ENCODE assay signal across 32 mouse cellular contexts in genomic region chr6:114366191-114366590, GRCm38 (mm10). TPM values are rescaled to one million over a fixed set of nuclear protein-coding genes. Genes with fewer than 3 reads are reported as not detected.
DNase-seq lines count a peak whose midpoint lies in the region; ATAC-seq lines count a peak whose summit lies in the region.
"Had no signal": no experiment of that assay in that cellular context is flagged by ENCODE, and none has a peak within 500 bp of the region (broad histone marks: within the 10 kb centered on the region; RNA-seq: fewer than 3 reads in every experiment).

No protein-coding gene starts in this region.

- H3K9me3 ChIP-seq in midbrain, embryonic 11.5 days (ENCODE audit: control insufficient read depth, low read length) = no peaks in the 10 kb centered on the region
- H3K9me3 ChIP-seq: embryonic facial prominence, embryonic 10.5 days; embryonic facial prominence, embryonic 13.5 days; forebrain, embryonic 12.5 days; forebrain, embryonic 15.5 days; heart, embryonic 13.5 days had no signal

- H3K4me2 ChIP-seq in midbrain, embryonic 11.5 days = no peak overlapping the region
- H3K4me2 ChIP-seq: embryonic facial prominence, embryonic 13.5 days; forebrain, embryonic 12.5 days; forebrain, embryonic 15.5 days; heart, embryonic 13.5 days; hindbrain, embryonic 14.5 days had no signal

- ATAC-seq in midbrain, embryonic 11.5 days (ENCODE audit: low FRiP score) = no peak
- ATAC-seq: forebrain, embryonic 15.5 days; hindbrain, postnatal 0 days; inflammation-experienced regulatory T-cells, adult 6 months; intestine, embryonic 16.5 days had no signal

- H3K4me1 ChIP-seq in midbrain, embryonic 11.5 days (ENCODE audit: control insufficient read depth, insufficient read depth, low read length) = no peaks in the 10 kb centered on the region
- H3K4me1 ChIP-seq: forebrain, embryonic 12.5 days; forebrain, embryonic 15.5 days; heart, embryonic 13.5 days had no signal

- H3K36me3 ChIP-seq in midbrain, embryonic 11.5 days (ENCODE audit: control insufficient read depth, insufficient read depth, low read length) = no peaks in the 10 kb centered on the region
- H3K36me3 ChIP-seq: embryonic facial prominence, embryonic 10.5 days; embryonic facial prominence, embryonic 13.5 days; forebrain, embryonic 12.5 days; forebrain, embryonic 15.5 days; G1E; heart, embryonic 13.5 days had no signal

- no peaks in the 10 kb centered on the region for H3K27me3 ChIP-seq in midbrain, embryonic 11.5 days (ENCODE audit: control insufficient read depth, insufficient read depth, low read length)
- H3K27me3 ChIP-seq: forebrain, embryonic 12.5 days; forebrain, embryonic 15.5 days had no signal

- no peak overlapping the region for H3K4me3 ChIP-seq in midbrain, embryonic 11.5 days (ENCODE audit: low read depth, low read length)
- H3K4me3 ChIP-seq: embryonic facial prominence, embryonic 10.5 days; embryonic facial prominence, embryonic 13.5 days; erythroblast, embryonic 14.5 days; forebrain, embryonic 12.5 days; forebrain, embryonic 15.5 days; heart, embryonic 13.5 days had no signal

- H3K9ac ChIP-seq in midbrain, embryonic 11.5 days (ENCODE audit: low read length) = no peak overlapping the region
- H3K9ac ChIP-seq: embryonic facial prominence, embryonic 13.5 days; forebrain, embryonic 12.5 days; forebrain, embryonic 15.5 days; heart, embryonic 13.5 days; hindbrain, embryonic 14.5 days had no signal

- 69% methylated on average over 5 of the region's 5 CpGs for WGBS in midbrain, embryonic 11.5 days

- DNase-seq in 416B (ENCODE audit: low read depth) = peak; percentile 40
- peak; percentile 25 to 35 for DNase-seq in adrenal gland, adult 18-20 months (ENCODE audit: low spot score in 2 of 2)
- peak; percentile 69 for DNase-seq in adrenal gland, postnatal 10 days
- peak; percentile 75 to 85 for DNase-seq in adrenal gland, postnatal 36 days
- no peak for DNase-seq in kidney, postnatal 10 days
- DNase-seq in midbrain, embryonic 11.5 days (ENCODE audit: low spot score, missing footprints) = no peak
- no peak for DNase-seq in cerebellum, postnatal 14 days
- DNase-seq: B cell, adult 2 months; cerebellum, adult 11 months; cerebellum, adult 2 months; cerebellum, adult 9-11 months; cerebellum, postnatal 36 days; embryo, embryonic 11 days; gastrocnemius, postnatal 14 days; heart, adult 11 months; heart, postnatal 14 days; heart, postnatal 4 days; kidney, adult 18-20 months; kidney, adult 9 months had no signal

- no peak overlapping the region for H3K27ac ChIP-seq in midbrain, embryonic 11.5 days (ENCODE audit: low read depth, low read length)
- H3K27ac ChIP-seq: embryonic facial prominence, embryonic 10.5 days; embryonic facial prominence, embryonic 13.5 days; forebrain, embryonic 12.5 days; forebrain, embryonic 15.5 days; heart, embryonic 13.5 days; hindbrain, embryonic 14.5 days; hindbrain, postnatal 0 days had no signal

RNA-seq across cellular contexts. Expression of gene Hrh1, which starts 31.5 kb away (rescaled TPM):
- 1 to 10 TPM; 1.4 to 1.5 TPM for total RNA-seq in adrenal gland, adult 18-20 months (2021)
- under 1 TPM; 0.84 to 0.97 TPM for total RNA-seq in adrenal gland, postnatal 10 days (2021)
- 1 to 10 TPM in 1 of 2 experiments, under 1 TPM in 1; 0.56 to 1.9 TPM for total RNA-seq in adrenal gland, postnatal 36 days (2021)
- 0.07 and 0.17 TPM in 2 replicates for polyA plus RNA-seq in midbrain, embryonic 11.5 days (2014; fragmentation: Nextera tagmentation; extraction: Ambion mirVana)
- total RNA-seq: CH12.LX had no signal
- polyA plus RNA-seq: embryonic facial prominence, embryonic 13.5 days; G1E; heart, embryonic 13.5 days; heart, embryonic 16.5 days had no signal

Comparison
In these comparisons a context has a peak if more than half of its experiments do, and no peak if none do; other contexts are left out.
1. DNase-seq: peak in 416B (single experiment), adrenal gland, adult 18-20 months (2 of 2), adrenal gland, postnatal 10 days (single experiment) and adrenal gland, postnatal 36 days (2 of 2); none in kidney, postnatal 10 days (single experiment), midbrain, embryonic 11.5 days (single experiment) and cerebellum, postnatal 14 days (0 of 2).